Mouse (Mus musculus) kidney, adult 2 months (tissue): ENCODE results near the gene Hoxa7. TPM values are rescaled to one million over a fixed set of nuclear protein-coding genes. Genes with fewer than 3 reads are reported as not detected.

Source experiments
- DNase-seq: peaks from one replicate; pipeline ENCODE4 v3.0.0; 2021
- H3K27ac ChIP-seq: fragments of 200-500 bp; 2 replicates; pipeline ENCODE4 v1.5.1; 2012; ENCODE audit warnings: low read depth, low read length, control low read depth, inconsistent platforms; ENCODE audit not compliant: insufficient read depth
- H3K27me3 ChIP-seq: fragments of 200-500 bp; replicated peaks from 2 replicates; pipeline ENCODE4 v1.6.1; 2012; ENCODE audit warnings: mild to moderate bottlenecking, moderate library complexity, low read length, inconsistent platforms; ENCODE audit not compliant: control insufficient read depth, insufficient read depth
- H3K36me3 ChIP-seq: fragments of 200-500 bp; 2 replicates; pipeline ENCODE4 v1.6.1; 2012; ENCODE audit warnings: mild to moderate bottlenecking, moderate library complexity, low read length, inconsistent platforms; ENCODE audit not compliant: control insufficient read depth, insufficient read depth
- H3K4me1 ChIP-seq: fragments of 200-500 bp; 2 replicates; pipeline ENCODE4 v1.6.1; 2011; ENCODE audit warnings: low read length; ENCODE audit not compliant: control insufficient read depth, insufficient read depth
- H3K4me3 ChIP-seq: fragments of 200-500 bp; 2 replicates; pipeline ENCODE4 v1.5.1; 2011; ENCODE audit warnings: mild to moderate bottlenecking, low read depth, low read length, control low read depth; ENCODE audit not compliant: insufficient read depth
- CTCF ChIP-seq: fragments of 200-500 bp; conservative IDR thresholded peaks from 2 replicates; pipeline ENCODE4 v1.5.1; 2011; ENCODE audit warnings: low read depth, mild to moderate bottlenecking, control low read depth, low read length, moderate library complexity, mixed read lengths; ENCODE audit not compliant: insufficient read depth, insufficient read length
- POLR2A ChIP-seq: fragments of 200-500 bp; IDR thresholded peaks from one replicate; pipeline ENCODE4 v1.6.1; 2011; ENCODE audit warnings: low read depth, low read length, control low read depth
- WGBS: fragments of 180-500 bp; shearing (Covaris S2); methylation state at CpG from one replicate; pipeline ENCODE4 v1.1.7; 2018; 5-methylcytosine and 5-hydroxymethylcytosine counted together
- polyA plus RNA-seq: library from polyadenylated mRNA; depleted of rRNA; stranded (reverse); fragments of >200 nt; gene quantifications from 2 replicates; pipeline ENCODE4 v1.2.3, GENCODE M21; 2012

Hoxa7 gene
- polyA plus RNA-seq, 1 experiment: 44.1 TPM

DNA sequence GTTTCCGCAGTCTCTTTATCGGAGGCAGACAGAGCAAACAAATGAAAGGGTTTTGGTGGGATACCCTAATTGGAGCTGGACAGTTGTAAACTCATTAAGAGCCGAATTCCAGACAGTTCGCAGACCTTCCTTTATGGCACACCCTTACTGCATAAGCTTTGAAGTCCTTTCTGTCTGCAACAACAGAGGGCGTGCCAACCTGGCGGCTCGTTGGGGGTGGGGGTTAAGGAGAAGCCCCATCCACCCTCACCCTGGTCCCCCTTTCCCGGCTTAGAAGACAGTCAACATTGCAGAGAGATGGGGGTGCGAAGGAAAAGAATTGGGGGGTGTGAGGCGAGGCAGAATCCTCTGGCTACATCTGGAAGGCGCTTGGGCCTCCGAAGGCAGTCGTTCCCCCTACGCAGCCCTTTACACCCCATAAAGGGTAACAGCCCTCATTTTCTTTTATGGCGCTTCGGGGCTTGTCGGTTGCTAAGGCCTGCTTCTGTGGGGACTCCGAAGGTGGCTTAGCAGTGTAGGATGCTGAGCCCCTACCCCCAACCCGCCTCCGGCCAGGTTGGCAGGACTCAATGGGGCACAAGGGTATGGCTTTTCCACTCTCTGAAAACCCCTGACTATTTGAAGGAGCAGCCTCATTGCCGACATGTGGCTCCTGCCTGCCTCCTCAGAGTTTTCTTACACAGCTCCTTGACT is 485 bp upstream of the Hoxa7 start:
- TF ChIP-seq CTCF (no peak), POLR2A (no peak)
- WGBS: 10% methylated on average over 21 of the region's 21 CpGs
- H3K36me3 ChIP-seq: no peaks in the 10 kb centered on the region; the same call in 1 of the 2 replicates
- H3K4me1 ChIP-seq: 0 out of 2 replicates have a peak, but pooled peaks cover 4% of the 10 kb centered on the region
- peak overlapping the region; percentile 30 for H3K4me3 ChIP-seq
- no peak for DNase-seq
- H3K27ac ChIP-seq: peak overlapping the region; percentile 91
- H3K27me3 ChIP-seq: no peaks in the 10 kb centered on the region

DNA sequence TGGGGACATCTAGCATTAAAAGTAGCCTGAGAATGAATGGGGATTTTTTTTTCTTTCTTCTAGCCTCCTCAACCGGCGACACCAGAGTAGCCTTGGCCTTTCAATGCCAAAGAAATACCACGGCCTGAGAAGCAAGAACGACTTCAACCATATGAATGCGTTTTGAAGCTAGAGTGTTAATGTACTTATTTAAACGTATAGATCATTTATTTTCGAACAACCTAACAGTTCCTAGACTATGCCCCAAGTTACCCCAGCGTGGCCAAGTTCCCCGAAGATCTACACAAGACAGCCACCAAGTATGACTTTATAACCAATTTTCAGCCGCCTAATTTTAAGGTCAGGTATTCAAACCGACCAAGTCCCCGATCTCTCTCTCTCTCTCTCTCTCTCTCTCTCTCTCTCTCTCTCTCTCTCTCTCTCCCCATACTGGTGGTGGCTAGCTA is 766 bp downstream of the Hoxa7 start:
- DNase-seq: no peak
- TF ChIP-seq CTCF (no peak), POLR2A (no peak)
- 0 out of 2 replicates have a peak, but pooled peaks cover 4% of the 10 kb centered on the region for H3K4me1 ChIP-seq
- peak overlapping the region; percentile 91 for H3K4me3 ChIP-seq
- peak overlapping the region; percentile 98 for H3K27ac ChIP-seq
- H3K36me3 ChIP-seq: no peaks in the 10 kb centered on the region; the same call in 1 of the 2 replicates
- WGBS: 6% methylated on average over 12 of the region's 12 CpGs
- no peaks in the 10 kb centered on the region for H3K27me3 ChIP-seq

DNA sequence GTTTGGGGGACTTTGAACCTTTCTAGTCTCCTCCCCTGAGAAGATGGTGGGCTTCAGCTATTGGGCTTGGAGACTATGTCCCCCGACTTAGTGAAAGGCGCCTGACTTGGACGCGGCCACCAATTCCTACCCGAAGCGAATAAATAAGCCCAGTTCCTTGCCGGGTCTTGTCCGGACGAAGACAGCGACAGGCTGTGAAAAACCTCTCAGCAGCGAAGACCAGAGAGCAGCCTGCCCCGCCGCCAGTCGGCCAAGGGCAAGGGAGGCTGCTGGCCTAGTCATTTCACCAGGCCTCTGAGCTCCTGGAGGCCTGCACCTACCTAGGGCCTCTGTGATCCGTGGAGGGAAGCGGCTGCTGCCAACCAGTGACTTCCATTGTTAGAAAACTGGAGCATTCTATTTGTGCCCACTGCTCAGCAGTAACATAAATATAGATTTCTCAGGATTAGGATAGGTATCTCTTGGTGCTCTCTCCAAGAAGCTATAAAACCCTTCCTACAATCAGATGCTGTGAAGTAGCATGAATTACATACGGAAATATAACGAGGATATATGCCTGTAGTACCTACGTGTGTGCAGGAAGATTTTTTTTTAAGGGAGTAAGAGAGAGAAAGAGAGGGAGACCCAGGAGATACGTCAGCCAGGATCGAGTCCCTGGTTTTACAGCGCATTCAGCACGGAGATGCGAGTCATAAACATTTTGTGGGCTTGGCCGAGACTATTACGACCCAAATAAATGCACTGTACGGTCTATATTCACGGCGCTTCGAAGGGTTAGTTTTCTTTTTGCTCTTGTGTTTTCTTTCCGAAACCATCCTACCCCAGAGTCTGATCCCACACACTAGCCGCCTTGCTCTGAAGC is 1.4 kb downstream of the Hoxa7 start:
- 26% methylated on average over 32 of the region's 32 CpGs for WGBS
- H3K27me3 ChIP-seq: no peaks in the 10 kb centered on the region
- peak; percentile 81 for DNase-seq
- peak overlapping the region; percentile 98 for H3K27ac ChIP-seq
- H3K36me3 ChIP-seq: no peaks in the 10 kb centered on the region; the same call in 1 of the 2 replicates
- TF ChIP-seq POLR2A (no peak), CTCF (no peak)
- H3K4me3 ChIP-seq: peak overlapping the region; percentile 91
- H3K4me1 ChIP-seq: 0 out of 2 replicates have a peak, but pooled peaks cover 4% of the 10 kb centered on the region

DNA sequence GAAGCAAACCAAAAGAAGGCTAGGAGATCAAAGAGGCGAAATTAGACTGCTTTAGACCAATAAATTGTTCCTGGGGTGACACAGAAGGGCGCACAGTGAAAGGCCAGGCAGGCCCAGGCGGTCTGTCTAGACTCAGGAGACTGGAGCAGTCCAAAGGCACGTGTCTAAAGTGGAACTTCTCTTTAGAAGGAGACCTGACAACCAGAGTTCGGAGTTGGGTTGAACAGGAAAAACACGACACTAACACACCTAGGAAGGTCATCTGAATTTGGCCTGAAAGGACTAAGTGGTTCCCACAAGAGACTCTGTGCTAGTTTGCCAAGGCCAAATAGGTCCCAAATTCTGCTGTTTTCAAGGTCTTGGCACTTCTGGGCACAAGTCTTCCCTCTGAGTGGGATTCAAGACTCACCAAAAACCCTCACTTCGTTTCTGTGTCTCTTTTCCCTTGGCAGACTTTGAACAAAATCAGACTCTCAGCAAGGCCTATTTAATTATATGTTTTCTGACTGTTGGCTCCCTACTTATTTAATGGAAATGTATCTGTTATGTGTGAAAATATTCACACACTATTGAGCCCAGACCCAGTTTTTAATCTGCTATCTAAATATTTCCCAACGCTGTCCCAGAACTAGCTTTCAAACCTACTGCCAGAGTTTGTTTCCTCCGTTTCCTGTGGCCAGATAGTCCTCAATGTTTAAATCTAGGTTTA is 2.3 kb downstream of the Hoxa7 start:
- 36% methylated on average over 9 of the region's 9 CpGs for WGBS
- TF ChIP-seq CTCF (no peak), POLR2A (no peak)
- no peaks in the 10 kb centered on the region; the same call in 1 of the 2 replicates for H3K36me3 ChIP-seq
- H3K27me3 ChIP-seq: no peaks in the 10 kb centered on the region
- peak overlapping the region; percentile 91 for H3K4me3 ChIP-seq
- H3K27ac ChIP-seq: peak overlapping the region; percentile 98
- DNase-seq: peak; percentile 63
- 0 out of 2 replicates have a peak, but pooled peaks cover 10% of the 10 kb centered on the region for H3K4me1 ChIP-seq

DNA sequence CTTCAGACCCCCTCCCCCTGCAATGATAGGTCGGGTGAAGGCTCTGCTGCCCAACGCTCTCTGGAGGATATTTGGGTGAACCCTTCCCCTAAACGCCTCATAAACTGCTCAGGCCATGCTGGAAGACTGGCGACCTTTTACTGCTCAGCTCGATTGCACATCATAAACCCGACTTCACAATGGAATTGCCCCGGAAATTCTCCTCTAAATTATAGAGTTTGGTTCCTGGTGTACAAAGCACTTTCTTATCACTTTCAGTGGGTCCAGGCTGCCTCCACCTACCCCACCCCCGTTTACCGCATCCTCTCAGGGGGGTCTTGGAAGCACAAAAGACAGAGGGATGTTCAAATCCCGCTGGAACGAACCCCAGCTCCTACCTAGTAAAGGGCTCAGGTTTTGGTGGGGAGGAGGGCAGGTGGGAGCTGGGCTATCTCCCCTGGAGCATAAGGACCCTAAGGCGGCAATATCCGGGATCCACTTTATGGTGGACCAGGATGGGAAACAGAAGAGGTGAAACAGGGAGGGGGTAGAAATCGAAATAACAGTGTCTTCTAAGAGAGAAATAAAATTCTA is 2.9 kb downstream of the Hoxa7 start:
- Histone ChIP-seq H3K27me3 (no peaks in the 10 kb centered on the region), H3K27ac (peak overlapping the region; percentile 98)
- 40% methylated on average over 14 of the region's 14 CpGs for WGBS

DNA sequence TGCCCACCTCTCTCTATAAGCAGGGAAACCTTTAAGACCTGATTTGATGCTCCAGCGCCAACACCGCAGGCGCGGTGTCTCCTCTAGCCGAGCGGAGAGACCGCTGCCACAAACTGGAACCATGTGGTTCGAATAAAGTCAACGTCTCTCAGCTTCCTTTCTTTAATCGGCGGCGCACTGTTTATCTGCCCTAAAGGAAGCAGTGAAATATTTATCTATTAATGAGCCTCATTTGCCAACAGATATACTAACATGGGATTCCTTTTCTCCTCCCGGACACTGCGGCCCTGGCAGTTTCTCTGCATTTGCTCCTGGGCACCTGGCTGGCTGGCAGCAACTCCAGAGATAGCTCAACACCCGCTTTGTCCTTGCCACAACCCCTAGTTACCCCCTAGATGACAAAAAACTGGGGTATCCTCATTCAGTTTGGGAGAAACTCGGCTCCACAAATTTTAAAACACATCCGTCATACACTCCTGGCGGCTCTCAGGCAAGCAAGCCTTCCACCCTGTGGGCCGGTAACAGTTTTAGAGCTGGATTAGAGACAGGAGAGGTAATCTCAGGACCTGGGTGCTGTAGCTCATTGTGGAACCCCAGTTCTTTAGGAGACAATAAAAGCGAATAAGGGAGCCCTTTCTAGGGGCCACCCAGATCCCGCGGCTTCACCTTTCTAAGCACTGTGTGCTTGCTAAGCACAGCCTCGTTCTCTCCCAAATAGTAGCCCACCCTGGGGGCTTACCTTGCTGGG is 3.6 kb downstream of the Hoxa7 start:
- TF ChIP-seq CTCF (no peak), POLR2A (no peak)
- peak overlapping the region; percentile 85 for H3K4me3 ChIP-seq

More for the DNA sequence above, 2.9 kb downstream of the Hoxa7 start:
- Histone ChIP-seq H3K4me3 (peak overlapping the region; percentile 85), H3K36me3 (no peaks in the 10 kb centered on the region), H3K4me1 (0 out of 2 replicates have a peak, but pooled peaks cover 12% of the 10 kb centered on the region)
- peak; percentile 55 for DNase-seq
- TF ChIP-seq CTCF: no peak
- no peak for TF ChIP-seq POLR2A

More for the DNA sequence above, 3.6 kb downstream of the Hoxa7 start:
- WGBS: 20% methylated on average over 23 of the region's 23 CpGs
- H3K36me3 ChIP-seq: no peaks in the 10 kb centered on the region
- DNase-seq: peak; percentile 59
- H3K27ac ChIP-seq: peak overlapping the region; percentile 98
- H3K27me3 ChIP-seq: no peaks in the 10 kb centered on the region
- 0 out of 2 replicates have a peak, but pooled peaks cover 12% of the 10 kb centered on the region for H3K4me1 ChIP-seq
